ENCODE assay signal across 8 mouse cellular contexts in the genomic region with DNA sequence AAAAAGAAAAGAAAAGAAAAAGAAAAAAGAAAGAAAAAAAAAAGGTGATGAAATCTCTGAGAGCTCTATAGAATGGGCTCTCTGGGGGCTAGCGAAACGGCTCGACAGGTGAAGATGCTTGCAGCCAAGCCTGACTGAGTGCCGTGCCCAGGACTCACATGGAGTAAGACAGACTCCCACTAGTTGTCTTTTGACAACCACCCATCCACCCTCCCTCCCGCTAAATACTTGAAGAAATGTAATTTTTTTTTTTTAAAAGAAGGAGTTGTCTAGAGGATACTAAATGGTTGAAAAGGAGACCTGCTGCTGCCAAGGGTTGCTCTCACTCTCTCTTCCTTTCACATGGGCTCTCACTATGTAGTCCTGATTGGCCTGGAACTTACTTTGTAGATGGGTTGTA. TPM values are rescaled to one million over a fixed set of nuclear protein-coding genes. Genes with fewer than 3 reads are reported as not detected.
DNase-seq lines count a peak whose midpoint lies in the region; ATAC-seq and TF ChIP-seq lines count a peak whose summit lies in the region.

No protein-coding gene starts in this region.

- H3K4me1 ChIP-seq in kidney, postnatal 0 days (replicated peaks; ENCODE audit: insufficient read depth, low read length), result peaks cover 18% of the 10 kb centered on the region
- peaks cover 6% of the 10 kb centered on the region; the same call in 1 of the 2 replicates for H3K4me1 ChIP-seq in embryonic facial prominence, embryonic 14.5 days (ENCODE audit: control insufficient read depth, insufficient read depth, low read length)
- H3K4me1 ChIP-seq in intestine, postnatal 0 days (replicated peaks; ENCODE audit: control insufficient read depth, insufficient read depth, low read length), result no peaks in the 10 kb centered on the region
- peaks cover 24% of the 10 kb centered on the region for H3K4me1 ChIP-seq in neural tube, embryonic 12.5 days

- no peaks in the 10 kb centered on the region for H3K36me3 ChIP-seq in kidney, postnatal 0 days (ENCODE audit: insufficient read depth, low read length)
- H3K36me3 ChIP-seq in embryonic facial prominence, embryonic 14.5 days (ENCODE audit: control insufficient read depth, insufficient read depth, low read length), result 0 out of 2 replicates have a peak, but pooled peaks cover 3% of the 10 kb centered on the region
- 0 out of 2 replicates have a peak, but pooled peaks cover 5% of the 10 kb centered on the region for H3K36me3 ChIP-seq in intestine, postnatal 0 days (ENCODE audit: control insufficient read depth, insufficient read depth)
- H3K36me3 ChIP-seq in neural tube, embryonic 12.5 days, result no peaks in the 10 kb centered on the region

- H3K27ac ChIP-seq in kidney, postnatal 0 days, result no peak overlapping the region
- peak overlapping the region; percentile 72; the same call in 1 of the 2 replicates for H3K27ac ChIP-seq in embryonic facial prominence, embryonic 14.5 days (replicated peaks; ENCODE audit: low read depth, low read length)
- no peak overlapping the region for H3K27ac ChIP-seq in intestine, postnatal 0 days (ENCODE audit: low read depth, low read length)
- H3K27ac ChIP-seq in neural tube, embryonic 12.5 days, result no peak overlapping the region

- no peak for DNase-seq in kidney, postnatal 0 days (ENCODE audit: low spot score)
- DNase-seq in kidney, adult 18-20 months, result no peak
- no peak for DNase-seq in embryonic facial prominence, embryonic 14.5 days (ENCODE audit: low spot score)
- no peak for DNase-seq in embryo, embryonic 9.5 days (ENCODE audit: extremely low spot score)
- no peak for DNase-seq in right cerebral cortex, postnatal 4 days
- DNase-seq in spleen, adult 12 weeks (ENCODE audit: low spot score), result no peak

- no peak for ATAC-seq in kidney, postnatal 0 days (replicated peaks; ENCODE audit: low FRiP score, low read depth)
- ATAC-seq in embryonic facial prominence, embryonic 14.5 days (ENCODE audit: low read depth), result no peak
- no peak for ATAC-seq in intestine, postnatal 0 days
- no peak for ATAC-seq in neural tube, embryonic 12.5 days (ENCODE audit: low FRiP score, low read depth)

- no peak overlapping the region for H3K9ac ChIP-seq in kidney, postnatal 0 days (ENCODE audit: low read depth, low read length)
- H3K9ac ChIP-seq in embryonic facial prominence, embryonic 14.5 days (ENCODE audit: low read depth, low read length), result peak overlapping the region; percentile 95
- no peak overlapping the region for H3K9ac ChIP-seq in intestine, postnatal 0 days (ENCODE audit: low read depth, low read length)
- peak overlapping the region; percentile 45; the same call in 1 of the 2 replicates for H3K9ac ChIP-seq in neural tube, embryonic 12.5 days

- no peak overlapping the region for H3K4me3 ChIP-seq in kidney, postnatal 0 days (replicated peaks; ENCODE audit: low read depth, low read length)
- H3K4me3 ChIP-seq in embryonic facial prominence, embryonic 14.5 days (ENCODE audit: low read depth, low read length), result peak overlapping the region; percentile 96
- H3K4me3 ChIP-seq in intestine, postnatal 0 days (ENCODE audit: low read depth, low read length), result peak overlapping the region; percentile 98
- H3K4me3 ChIP-seq in neural tube, embryonic 12.5 days, result peak overlapping the region; percentile 86; the same call in 1 of the 2 replicates

- no peak for TF ChIP-seq CTCF in kidney, postnatal 0 days (IDR thresholded peaks at IDR 0.05; ENCODE audit: low read depth)
- TF ChIP-seq CTCF in intestine, postnatal 0 days (IDR thresholded peaks at IDR 0.05; ENCODE audit: low read depth), result no peak

- H3K9me3 ChIP-seq in kidney, postnatal 0 days (replicated peaks; ENCODE audit: low read length), result no peaks in the 10 kb centered on the region
- no peaks in the 10 kb centered on the region for H3K9me3 ChIP-seq in embryonic facial prominence, embryonic 14.5 days (ENCODE audit: control insufficient read depth, low read length)
- H3K9me3 ChIP-seq in intestine, postnatal 0 days (ENCODE audit: control insufficient read depth), result no peaks in the 10 kb centered on the region
- no peaks in the 10 kb centered on the region for H3K9me3 ChIP-seq in neural tube, embryonic 12.5 days

- peak overlapping the region; percentile 53 for H3K4me2 ChIP-seq in kidney, postnatal 0 days (ENCODE audit: low read length)
- H3K4me2 ChIP-seq in embryonic facial prominence, embryonic 14.5 days (ENCODE audit: low read depth, low read length), result peak overlapping the region; percentile 72
- peak overlapping the region; percentile 77 for H3K4me2 ChIP-seq in intestine, postnatal 0 days (replicated peaks; ENCODE audit: low read depth)
- peak overlapping the region; percentile 94 for H3K4me2 ChIP-seq in neural tube, embryonic 12.5 days (replicated peaks)

- no peaks in the 10 kb centered on the region for H3K27me3 ChIP-seq in kidney, postnatal 0 days (ENCODE audit: insufficient read depth, low read length)
- H3K27me3 ChIP-seq in embryonic facial prominence, embryonic 14.5 days (replicated peaks; ENCODE audit: control insufficient read depth, insufficient read depth, low read length), result no peaks in the 10 kb centered on the region
- no peaks in the 10 kb centered on the region for H3K27me3 ChIP-seq in intestine, postnatal 0 days (replicated peaks; ENCODE audit: control insufficient read depth, insufficient read depth, low read length)
- no peaks in the 10 kb centered on the region for H3K27me3 ChIP-seq in neural tube, embryonic 12.5 days (replicated peaks)

- 17% methylated on average over 5 of the region's 5 CpGs for WGBS in kidney, postnatal 0 days
- WGBS in embryonic facial prominence, embryonic 14.5 days, result 15% methylated on average over 5 of the region's 5 CpGs
- 15% methylated on average over 5 of the region's 5 CpGs for WGBS in intestine, postnatal 0 days
- 22% methylated on average over 5 of the region's 5 CpGs for WGBS in neural tube, embryonic 12.5 days

RNA-seq across cellular contexts. Expression of a gene that starts 0.7 kb away (rescaled TPM):
- polyA plus RNA-seq in kidney, postnatal 0 days (2015; fragmentation: Nextera tagmentation; extraction: Ambion mirVana), result 34.7 and 39.0 TPM in 2 replicates
- polyA plus RNA-seq in embryonic facial prominence, embryonic 14.5 days (2014; fragmentation: Nextera tagmentation; extraction: Ambion mirVana), result 70.7 and 73.9 TPM in 2 replicates
- polyA plus RNA-seq in intestine, postnatal 0 days (2015; fragmentation: Nextera tagmentation; extraction: Ambion mirVana), result 62.2 and 62.7 TPM in 2 replicates
- 23.7 and 33.1 TPM in 2 replicates for polyA plus RNA-seq in neural tube, embryonic 12.5 days (2016; fragmentation: Nextera tagmentation; extraction: Ambion mirVana)

RNA-seq across cellular contexts. Expression of a gene that starts 21.0 kb away (rescaled TPM):
- not detected in 2 replicates for polyA plus RNA-seq in kidney, postnatal 0 days (2015; fragmentation: Nextera tagmentation; extraction: Ambion mirVana)
- 0.41 and 0.64 TPM in 2 replicates for polyA plus RNA-seq in embryonic facial prominence, embryonic 14.5 days (2014; fragmentation: Nextera tagmentation; extraction: Ambion mirVana)
- polyA plus RNA-seq in intestine, postnatal 0 days (2015; fragmentation: Nextera tagmentation; extraction: Ambion mirVana), result 0.04 and 0.12 TPM in 2 replicates
- 4.4 and 4.5 TPM in 2 replicates for polyA plus RNA-seq in neural tube, embryonic 12.5 days (2016; fragmentation: Nextera tagmentation; extraction: Ambion mirVana)

RNA-seq across cellular contexts. Expression of a gene that starts 24.0 kb away (rescaled TPM):
- polyA plus RNA-seq in kidney, postnatal 0 days (2015; fragmentation: Nextera tagmentation; extraction: Ambion mirVana), result not detected in 2 replicates
- polyA plus RNA-seq in embryonic facial prominence, embryonic 14.5 days (2014; fragmentation: Nextera tagmentation; extraction: Ambion mirVana), result not detected in 2 replicates
- polyA plus RNA-seq in intestine, postnatal 0 days (2015; fragmentation: Nextera tagmentation; extraction: Ambion mirVana), result not detected in 2 replicates
- polyA plus RNA-seq in neural tube, embryonic 12.5 days (2016; fragmentation: Nextera tagmentation; extraction: Ambion mirVana), result 0.38 TPM in 1 of 2 replicates, not detected in the other

RNA-seq across cellular contexts. Expression of a gene that starts 25.1 kb away (rescaled TPM):
- polyA plus RNA-seq in kidney, postnatal 0 days (2015; fragmentation: Nextera tagmentation; extraction: Ambion mirVana), result 0.37 TPM in 1 of 2 replicates, not detected in the other
- polyA plus RNA-seq in embryonic facial prominence, embryonic 14.5 days (2014; fragmentation: Nextera tagmentation; extraction: Ambion mirVana), result 0.34 TPM in 1 of 2 replicates, not detected in the other
- polyA plus RNA-seq in intestine, postnatal 0 days (2015; fragmentation: Nextera tagmentation; extraction: Ambion mirVana), result 0.44 and 0.65 TPM in 2 replicates
- 0.59 TPM in 1 of 2 replicates, not detected in the other for polyA plus RNA-seq in neural tube, embryonic 12.5 days (2016; fragmentation: Nextera tagmentation; extraction: Ambion mirVana)

RNA-seq across cellular contexts. Expression of a gene that starts 26.5 kb away (rescaled TPM):
- 39.0 and 40.2 TPM in 2 replicates for polyA plus RNA-seq in kidney, postnatal 0 days (2015; fragmentation: Nextera tagmentation; extraction: Ambion mirVana)
- polyA plus RNA-seq in embryonic facial prominence, embryonic 14.5 days (2014; fragmentation: Nextera tagmentation; extraction: Ambion mirVana), result 50.6 and 52.9 TPM in 2 replicates
- polyA plus RNA-seq in intestine, postnatal 0 days (2015; fragmentation: Nextera tagmentation; extraction: Ambion mirVana), result 11.8 and 12.3 TPM in 2 replicates
- 61.3 and 64.7 TPM in 2 replicates for polyA plus RNA-seq in neural tube, embryonic 12.5 days (2016; fragmentation: Nextera tagmentation; extraction: Ambion mirVana)

Comparison
In these comparisons a context has a peak if more than half of its experiments do, and no peak if none do; other contexts are left out.
1. H3K9ac ChIP-seq: peak in embryonic facial prominence, embryonic 14.5 days (single experiment) and neural tube, embryonic 12.5 days (single experiment); none in kidney, postnatal 0 days (single experiment) and intestine, postnatal 0 days (single experiment).
2. Peak in every context shown above with its lines, with median percentiles within 50 percentile points of each other: H3K4me2 ChIP-seq.